Mouse (Mus musculus): ENCODE results near the gene Gm21992.

Gene Gm21992

GRCm38 (mm10) chr19:4713886-4714285 is 97.5 kb downstream of the Gm21992 start:
- in situ Hi-C loops (cut with MboI, MseI) = no loop called here

GRCm38 (mm10) chr19:4712781-4713526 is 98.5 kb downstream of the Gm21992 start:
- in situ Hi-C loops (cut with MboI, MseI) = no loop called here

GRCm38 (mm10) chr19:4712156-4712780 is 99.1 kb downstream of the Gm21992 start:
- in situ Hi-C loops (cut with MboI, MseI) = no loop called here

- in situ Hi-C loops (cut with MboI, MseI) = no loop called here
Observed at GRCm38 (mm10) chr19:4711601-4712155, 99.7 kb downstream of the Gm21992 start.

- in situ Hi-C loops (cut with MboI, MseI) = no loop called here
Observed at GRCm38 (mm10) chr19:4711098-4711600, 100.3 kb downstream of the Gm21992 start, which contains the start of gene Sptbn2. Sptbn2 (plus strand) TSS chr19:4711167.

GRCm38 (mm10) chr19:4708765-4709164 is 102.6 kb downstream of the Gm21992 start:
- in situ Hi-C loops (cut with MboI, MseI) = no loop called here

GRCm38 (mm10) chr19:4701221-4701620 is 110.2 kb downstream of the Gm21992 start:
- in situ Hi-C loops (cut with MboI, MseI) = no loop called here

GRCm38 (mm10) chr19:4700656-4701055 is 110.8 kb downstream of the Gm21992 start:
- in situ Hi-C loops (cut with MboI, MseI) = no loop called here

GRCm38 (mm10) chr19:4699821-4700220 is 111.6 kb downstream of the Gm21992 start:
- in situ Hi-C loops (cut with MboI, MseI) = no loop called here

GRCm38 (mm10) chr19:4698856-4699255 is 112.6 kb downstream of the Gm21992 start:
- in situ Hi-C loops (cut with MboI, MseI) = no loop called here

- in situ Hi-C loops (cut with MboI, MseI) = no loop called here
Observed at GRCm38 (mm10) chr19:4698205-4698677, 113.2 kb downstream of the Gm21992 start, which contains the start of gene Gm960. Gm960 (minus strand) TSS chr19:4698668.

GRCm38 (mm10) chr19:4697721-4698120 is 113.7 kb downstream of the Gm21992 start:
- in situ Hi-C loops (cut with MboI, MseI) = no loop called here

- in situ Hi-C loops (cut with MboI, MseI) = no loop called here
Observed at GRCm38 (mm10) chr19:4697121-4697520, 114.3 kb downstream of the Gm21992 start.

- in situ Hi-C loops (cut with MboI, MseI) = no loop called here
Observed at GRCm38 (mm10) chr19:4694346-4694745, 117.1 kb downstream of the Gm21992 start.

All from T-helper 17 cell (primary cell).